Mouse (Mus musculus): Measurements from ENCODE around the gene Stmnd1. TPM values are rescaled to one million over a fixed set of nuclear protein-coding genes. Genes with fewer than 3 reads are reported as not detected.

Gene Stmnd1
- polyA plus RNA-seq, 1 experiment from 2014 or later: not detected

DNA sequence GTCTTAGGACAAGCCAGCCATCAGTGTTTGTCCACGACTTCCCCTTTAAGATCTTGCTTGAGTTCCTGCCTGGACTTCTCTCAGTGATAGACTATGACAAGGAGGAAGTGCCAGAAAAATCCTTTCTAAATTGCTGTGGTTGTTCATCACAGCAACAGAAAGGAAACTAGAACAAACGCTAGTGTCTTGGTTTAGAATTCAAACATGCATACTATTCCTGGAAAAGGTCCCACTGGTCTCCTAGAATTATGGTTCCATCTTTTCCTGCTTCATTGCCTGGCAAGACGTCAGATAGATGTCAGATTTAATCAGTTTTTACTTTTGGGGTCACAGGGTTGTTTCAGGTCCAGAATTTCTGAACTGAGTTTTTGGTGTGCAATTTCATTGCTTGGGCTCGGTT lies 14.0 kb upstream of the Stmnd1 start:
- ATAC-seq (ENCODE audit: low FRiP score): no peak
- H3K4me2 ChIP-seq: no peak overlapping the region
- H3K27ac ChIP-seq: no peak overlapping the region
- H3K27me3 ChIP-seq: no peaks in the 10 kb centered on the region
- no peak overlapping the region for H3K4me3 ChIP-seq (replicated peaks)
- no peaks in the 10 kb centered on the region for H3K36me3 ChIP-seq (replicated peaks)
- no peaks in the 10 kb centered on the region for H3K9me3 ChIP-seq
- 84% methylated on average over 4 of the region's 4 CpGs for WGBS
- H3K4me1 ChIP-seq: no peaks in the 10 kb centered on the region
- no peak overlapping the region for H3K9ac ChIP-seq

DNA sequence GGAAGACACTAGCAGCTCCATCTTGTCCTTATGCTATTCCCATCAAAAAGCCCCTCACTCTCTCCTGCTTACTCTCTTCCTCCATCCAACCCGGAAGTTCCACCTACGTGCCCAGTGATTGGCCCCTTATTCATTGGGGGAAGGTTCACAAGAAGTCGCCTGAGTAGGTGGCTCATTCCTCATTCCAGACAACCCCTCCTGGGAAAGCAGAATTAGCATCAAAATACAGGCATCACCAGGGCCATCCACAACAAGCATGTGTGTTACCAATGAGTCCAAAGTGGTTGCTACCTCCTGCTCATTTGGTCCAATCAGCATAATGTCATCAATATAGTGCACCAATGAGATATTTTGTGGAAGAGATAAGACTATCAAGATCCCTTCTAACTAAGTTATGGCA lies 12.3 kb upstream of the Stmnd1 start:
- Histone ChIP-seq H3K9ac (no peak overlapping the region), H3K27ac (no peak overlapping the region), H3K36me3 (replicated peaks) (no peaks in the 10 kb centered on the region), H3K4me2 (no peak overlapping the region), H3K4me3 (replicated peaks) (no peak overlapping the region), H3K27me3 (no peaks in the 10 kb centered on the region), H3K9me3 (no peaks in the 10 kb centered on the region), H3K4me1 (no peaks in the 10 kb centered on the region)
- no peak for ATAC-seq (ENCODE audit: low FRiP score)
- 65% methylated on average over 3 of the region's 3 CpGs for WGBS

DNA sequence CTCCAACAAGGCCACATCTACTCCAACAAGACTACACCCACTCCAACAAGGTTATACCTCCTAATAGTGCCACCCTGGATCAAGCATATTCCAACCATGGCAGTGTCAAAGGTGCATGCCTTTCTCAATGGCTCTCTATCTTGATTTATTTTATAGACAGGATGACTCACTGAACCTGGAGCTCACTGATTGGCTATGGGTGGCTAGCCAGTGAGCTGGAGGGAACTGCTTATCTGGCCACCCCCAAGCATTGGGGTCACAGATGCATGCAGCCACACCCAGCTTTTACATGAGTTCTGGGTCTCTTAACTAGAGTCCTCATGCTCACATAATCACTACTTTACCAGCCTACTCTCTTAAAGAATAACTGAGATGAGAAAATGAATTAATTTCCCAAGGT lies 5.7 kb upstream of the Stmnd1 start:
- Histone ChIP-seq H3K4me2 (no peak overlapping the region), H3K27me3 (0 out of 2 replicates have a peak, but pooled peaks cover 9% of the 10 kb centered on the region), H3K27ac (no peak overlapping the region), H3K4me3 (replicated peaks) (no peak overlapping the region), H3K9me3 (no peaks in the 10 kb centered on the region), H3K4me1 (peaks cover 25% of the 10 kb centered on the region), H3K9ac (no peak overlapping the region), H3K36me3 (replicated peaks) (no peaks in the 10 kb centered on the region)
- no peak for ATAC-seq (ENCODE audit: low FRiP score)

DNA sequence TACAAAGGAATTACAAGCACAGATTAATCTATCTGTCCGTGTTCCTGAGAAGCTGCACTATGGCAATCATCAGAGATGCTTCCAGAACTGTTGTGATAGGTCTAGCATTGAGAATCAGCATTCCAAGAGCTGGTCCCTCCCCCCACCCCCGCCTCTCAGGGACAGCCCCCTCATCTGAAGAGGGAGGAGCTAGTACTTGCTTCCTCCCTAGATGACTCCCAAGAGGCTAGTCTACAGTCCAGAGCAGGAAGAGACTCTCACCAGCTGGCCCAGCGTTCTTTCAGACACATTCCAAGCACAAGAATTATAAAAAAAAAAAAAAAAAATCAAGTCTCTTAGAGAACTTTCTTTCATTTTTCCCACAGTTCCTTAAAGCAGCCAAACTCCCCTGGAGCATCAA lies 5.2 kb upstream of the Stmnd1 start:
- no peak for ATAC-seq (ENCODE audit: low FRiP score)
- no peak overlapping the region for H3K4me2 ChIP-seq

DNA sequence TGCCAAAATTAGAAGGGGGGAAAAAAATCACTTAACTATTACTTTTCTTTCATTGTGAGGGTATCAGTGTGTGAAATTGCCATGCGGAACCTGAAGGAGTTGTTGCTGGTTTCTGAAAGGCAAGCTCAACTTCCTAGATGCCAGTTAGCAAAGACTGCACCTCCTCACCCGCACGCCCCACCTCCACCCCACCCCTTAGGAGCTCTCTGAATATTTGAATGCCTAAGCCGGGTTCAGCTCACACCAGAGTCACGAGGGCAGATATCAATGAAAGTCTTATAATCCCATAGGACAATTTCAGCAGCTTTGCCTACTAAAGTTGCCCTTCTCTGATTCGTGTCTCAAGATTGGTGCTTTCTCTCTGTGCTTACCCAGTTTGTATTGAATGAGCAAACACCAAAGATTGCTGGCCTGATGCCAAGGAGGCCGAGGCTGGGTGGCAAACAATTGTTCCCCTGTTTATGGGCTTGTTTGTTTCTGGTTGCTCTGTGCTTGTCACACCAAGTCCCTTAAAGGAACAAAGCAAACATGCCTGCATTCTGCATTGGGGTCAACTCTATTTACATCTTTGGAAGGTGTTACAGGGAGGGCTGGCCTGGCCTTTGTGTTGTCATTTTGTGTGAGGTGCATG lies 4.6 kb upstream of the Stmnd1 start:
- Histone ChIP-seq H3K4me3 (replicated peaks) (no peak overlapping the region), H3K36me3 (replicated peaks) (no peaks in the 10 kb centered on the region), H3K27me3 (0 out of 2 replicates have a peak, but pooled peaks cover 11% of the 10 kb centered on the region), H3K4me1 (peaks cover 35% of the 10 kb centered on the region), H3K27ac (peak overlapping the region; percentile 71), H3K4me2 (peak overlapping the region; percentile 8; the same call in 1 of the 2 replicates), H3K9me3 (no peaks in the 10 kb centered on the region), H3K9ac (no peak overlapping the region)
- 28% methylated on average over 7 of the region's 7 CpGs for WGBS
- ATAC-seq (ENCODE audit: low FRiP score): peak; percentile 49; the same call in 1 of the 2 replicates

More for the DNA sequence above, 5.2 kb upstream of the Stmnd1 start:
- H3K27ac ChIP-seq: peak overlapping the region; percentile 71
- 31% methylated on average over 3 of the region's 3 CpGs for WGBS
- H3K9ac ChIP-seq: no peak overlapping the region
- 0 out of 2 replicates have a peak, but pooled peaks cover 11% of the 10 kb centered on the region for H3K27me3 ChIP-seq
- no peaks in the 10 kb centered on the region for H3K36me3 ChIP-seq (replicated peaks)
- no peaks in the 10 kb centered on the region for H3K9me3 ChIP-seq
- no peak overlapping the region for H3K4me3 ChIP-seq (replicated peaks)
- peaks cover 31% of the 10 kb centered on the region for H3K4me1 ChIP-seq

DNA sequence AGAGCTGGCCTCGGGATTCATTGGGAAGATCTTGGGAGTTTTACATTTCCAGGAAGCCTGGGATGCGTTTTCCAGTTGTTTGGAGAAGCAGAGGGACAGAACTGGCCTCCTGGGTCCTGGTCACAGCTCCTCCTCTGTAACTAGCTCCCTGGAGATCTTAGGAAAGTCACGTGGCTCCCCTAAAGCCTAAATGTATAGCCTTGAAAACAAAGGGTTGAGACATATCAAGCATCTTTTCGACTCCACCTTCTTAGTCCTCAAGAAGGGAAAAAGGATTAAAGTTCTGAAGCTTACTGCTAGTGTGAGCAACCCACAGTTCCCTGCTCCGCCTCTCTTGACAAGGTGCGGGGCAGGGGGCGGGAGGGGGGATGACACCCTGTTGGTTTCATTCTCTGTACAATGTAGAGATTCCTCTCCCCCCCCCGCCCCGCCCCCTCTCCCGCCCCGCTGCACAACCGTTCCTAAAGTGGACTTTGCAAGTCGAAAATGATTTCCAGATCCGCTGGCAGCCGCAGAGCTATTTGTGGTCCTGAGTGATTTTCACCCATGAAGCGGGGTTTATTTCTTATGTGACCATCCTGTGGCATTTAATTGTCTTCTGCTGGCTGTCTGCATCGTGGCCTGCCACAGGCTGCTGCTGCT lies 589 bp upstream of the Stmnd1 start:
- H3K27me3 ChIP-seq: 0 out of 2 replicates have a peak, but pooled peaks cover 11% of the 10 kb centered on the region
- no peaks in the 10 kb centered on the region for H3K36me3 ChIP-seq (replicated peaks)
- H3K4me1 ChIP-seq: peaks cover 35% of the 10 kb centered on the region
- H3K27ac ChIP-seq: no peak overlapping the region
- peak overlapping the region; percentile 38; the same call in 1 of the 2 replicates for H3K9ac ChIP-seq
- 16% methylated on average over 16 of the region's 17 CpGs for WGBS
- 0 out of 2 replicates have a peak overlapping the region, but pooled peaks have one; percentile 14 for H3K4me3 ChIP-seq (replicated peaks)
- no peak for ATAC-seq (ENCODE audit: low FRiP score)
- peak overlapping the region; percentile 41 for H3K4me2 ChIP-seq
- H3K9me3 ChIP-seq: no peaks in the 10 kb centered on the region

DNA sequence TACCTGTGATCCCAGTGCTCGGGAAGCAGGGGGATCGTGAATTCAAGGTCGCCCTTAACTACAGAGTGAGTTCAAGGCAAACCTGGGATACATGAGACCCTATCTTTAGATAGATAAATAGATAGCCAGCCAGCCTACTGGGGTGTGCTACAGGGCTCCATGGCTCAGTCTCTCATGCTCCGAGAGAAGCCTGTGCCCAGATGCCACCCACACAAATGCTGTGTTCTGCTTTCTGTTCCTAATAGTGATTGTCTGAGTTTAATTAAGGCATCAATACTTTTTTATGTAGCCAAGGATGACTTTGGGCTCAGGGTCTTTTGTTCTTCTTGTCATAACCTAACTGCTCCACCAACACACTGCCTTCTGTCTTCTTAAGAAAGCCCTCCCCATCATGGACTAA lies 2.2 kb downstream of the Stmnd1 start:
- 0 out of 2 replicates have a peak, but pooled peaks cover 11% of the 10 kb centered on the region for H3K27me3 ChIP-seq
- no peak overlapping the region for H3K9ac ChIP-seq
- no peak overlapping the region for H3K4me2 ChIP-seq
- no peaks in the 10 kb centered on the region for H3K36me3 ChIP-seq (replicated peaks)
- no peak overlapping the region for H3K4me3 ChIP-seq (replicated peaks)
- no peak overlapping the region for H3K27ac ChIP-seq
- WGBS: 86% methylated on average over 4 of the region's 4 CpGs
- peaks cover 14% of the 10 kb centered on the region for H3K4me1 ChIP-seq
- H3K9me3 ChIP-seq: no peaks in the 10 kb centered on the region
- no peak for ATAC-seq (ENCODE audit: low FRiP score)

DNA sequence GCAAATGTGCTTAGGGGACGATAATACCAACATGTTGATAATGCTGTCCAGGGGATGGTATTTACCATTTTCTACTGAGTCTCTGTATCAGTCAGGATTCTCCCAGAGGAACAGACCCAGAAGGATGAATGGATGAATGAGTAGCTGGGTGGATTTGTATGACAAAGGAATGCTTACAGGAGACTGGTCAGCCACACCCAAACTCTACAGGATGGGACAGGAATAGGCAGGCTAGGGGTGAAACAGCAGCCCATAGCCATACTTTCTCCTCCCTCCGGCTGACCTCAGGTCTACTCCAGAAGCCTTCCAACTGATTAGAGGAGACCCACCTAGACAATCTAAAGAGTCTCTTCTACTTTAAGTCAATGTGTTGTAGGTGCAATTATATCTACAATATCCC lies 9.0 kb downstream of the Stmnd1 start:
- H3K36me3 ChIP-seq (replicated peaks): no peaks in the 10 kb centered on the region
- H3K9me3 ChIP-seq: no peaks in the 10 kb centered on the region
- H3K27ac ChIP-seq: no peak overlapping the region
- WGBS: 92% methylated on average over 2 of the region's 2 CpGs
- no peaks in the 10 kb centered on the region for H3K27me3 ChIP-seq
- H3K9ac ChIP-seq: no peak overlapping the region
- H3K4me1 ChIP-seq: no peaks in the 10 kb centered on the region
- H3K4me2 ChIP-seq: no peak overlapping the region
- H3K4me3 ChIP-seq (replicated peaks): no peak overlapping the region
- no peak for ATAC-seq (ENCODE audit: low FRiP score)

DNA sequence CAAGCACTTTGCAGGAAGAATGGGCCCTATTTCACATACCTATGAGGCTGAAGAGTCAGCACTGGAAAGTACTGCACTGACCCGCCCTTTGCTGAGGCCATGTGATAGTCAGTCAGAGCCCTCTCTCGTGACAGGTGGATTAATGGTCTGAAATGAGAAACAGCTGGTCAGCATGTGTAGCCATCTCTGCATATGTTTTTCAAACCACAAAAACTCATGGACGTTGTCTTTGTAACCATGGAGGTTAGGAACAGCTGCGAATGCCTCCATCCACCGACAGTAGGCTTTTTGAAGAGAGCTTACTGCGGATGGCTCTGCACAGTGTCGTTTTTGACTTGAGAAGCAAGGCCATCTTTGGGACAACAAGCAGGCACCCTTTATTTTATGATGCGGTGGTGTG lies 14.3 kb downstream of the Stmnd1 start:
- Histone ChIP-seq H3K4me1 (no peaks in the 10 kb centered on the region), H3K36me3 (replicated peaks) (no peaks in the 10 kb centered on the region), H3K27me3 (no peaks in the 10 kb centered on the region), H3K4me3 (replicated peaks) (no peak overlapping the region), H3K27ac (no peak overlapping the region), H3K9ac (no peak overlapping the region), H3K9me3 (no peaks in the 10 kb centered on the region), H3K4me2 (no peak overlapping the region)
- ATAC-seq (ENCODE audit: low FRiP score): no peak
- WGBS: 80% methylated on average over 8 of the region's 8 CpGs

DNA sequence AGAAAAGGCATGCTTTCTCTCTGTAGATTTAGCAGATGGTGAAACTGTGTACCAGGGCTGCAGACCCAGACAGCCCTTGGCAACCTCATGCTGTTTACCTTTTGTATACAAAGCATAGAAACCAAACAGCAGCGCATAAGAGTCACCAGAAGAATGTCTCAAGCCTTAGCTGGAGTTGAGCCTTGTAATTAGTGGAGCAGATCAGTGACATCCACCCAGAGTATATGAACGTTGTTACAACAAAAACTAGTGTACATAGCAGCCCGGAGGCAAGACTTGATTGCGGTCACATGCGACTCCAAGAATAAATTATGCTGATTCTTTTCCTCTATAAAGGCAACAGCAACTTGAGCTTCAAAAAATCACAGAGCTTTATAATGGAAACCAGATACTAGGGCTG lies 14.9 kb downstream of the Stmnd1 start:
- Histone ChIP-seq H3K27ac (no peak overlapping the region), H3K36me3 (replicated peaks) (no peaks in the 10 kb centered on the region), H3K27me3 (no peaks in the 10 kb centered on the region), H3K4me2 (no peak overlapping the region), H3K4me1 (no peaks in the 10 kb centered on the region), H3K9me3 (no peaks in the 10 kb centered on the region), H3K9ac (no peak overlapping the region), H3K4me3 (replicated peaks) (no peak overlapping the region)
- no peak for ATAC-seq (ENCODE audit: low FRiP score)
- 84% methylated on average over 5 of the region's 5 CpGs for whole genome bisulfite sequencing

DNA sequence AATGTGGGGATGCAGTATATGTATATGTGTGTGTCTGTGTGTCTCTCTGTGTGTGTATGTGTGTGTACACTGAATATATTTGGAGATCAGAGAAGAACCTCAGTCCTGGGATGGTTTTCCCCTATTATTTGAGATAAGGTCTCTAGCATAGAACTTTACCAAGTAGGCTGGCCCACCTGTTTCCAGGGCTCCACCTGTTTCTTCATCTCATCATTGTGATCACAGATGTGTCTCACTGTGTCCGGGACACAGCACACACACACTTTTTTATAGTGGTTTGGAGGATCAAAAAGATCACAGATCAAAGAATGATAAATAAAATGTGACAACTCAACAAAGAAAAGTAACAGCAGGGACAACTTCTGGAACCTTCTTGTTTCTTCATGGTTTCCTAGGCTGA lies 17.0 kb downstream of the Stmnd1 start:
- H3K4me2 ChIP-seq: no peak overlapping the region
- H3K4me3 ChIP-seq (replicated peaks): no peak overlapping the region
- no peaks in the 10 kb centered on the region for H3K36me3 ChIP-seq (replicated peaks)
- no peaks in the 10 kb centered on the region for H3K9me3 ChIP-seq
- 87% methylated on average over 1 of the region's 1 CpGs for WGBS
- H3K27ac ChIP-seq: no peak overlapping the region
- no peaks in the 10 kb centered on the region for H3K4me1 ChIP-seq
- H3K9ac ChIP-seq: no peak overlapping the region
- ATAC-seq (ENCODE audit: low FRiP score): no peak
- no peaks in the 10 kb centered on the region for H3K27me3 ChIP-seq

DNA sequence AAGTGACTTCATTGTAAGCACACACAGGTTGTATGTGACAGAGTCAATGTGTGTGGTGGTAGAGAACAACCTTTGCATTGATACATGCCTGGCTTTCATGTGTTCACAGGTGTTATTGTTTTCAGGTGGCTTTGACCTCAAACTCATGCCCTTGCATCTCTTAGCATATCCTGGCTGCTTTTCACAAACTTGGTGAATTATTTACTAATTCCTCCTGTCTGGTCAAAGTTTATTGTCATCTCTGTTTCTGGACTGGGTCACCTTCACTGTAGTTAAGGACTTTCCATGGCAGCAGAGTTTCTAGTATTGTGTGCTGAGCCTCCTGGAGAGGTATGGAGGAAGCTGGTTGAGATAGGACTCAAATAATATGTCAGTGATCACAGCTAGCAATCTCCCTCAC lies 20.8 kb downstream of the Stmnd1 start:
- no peak overlapping the region for H3K27ac ChIP-seq
- no peak for ATAC-seq (ENCODE audit: low FRiP score)
- H3K36me3 ChIP-seq (replicated peaks): no peaks in the 10 kb centered on the region

DNA sequence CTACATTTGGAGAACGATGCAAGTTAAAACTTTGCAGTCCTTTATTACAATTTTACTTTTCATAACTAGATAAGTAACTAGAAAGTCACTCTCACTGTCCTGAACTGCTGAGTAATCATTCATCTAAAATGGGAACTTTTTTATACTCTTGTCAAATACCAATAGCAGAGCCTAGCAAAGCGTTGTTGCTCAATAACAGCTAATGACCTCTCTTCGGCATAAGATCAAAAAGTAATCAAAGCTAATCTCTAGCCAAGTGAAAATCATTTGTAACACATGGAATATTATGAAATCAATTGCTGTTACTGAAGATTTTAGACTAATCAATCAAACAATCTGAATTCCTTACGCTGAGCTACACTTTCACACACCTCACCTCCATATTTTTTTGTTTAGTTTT lies 24.2 kb downstream of the Stmnd1 start:
- ATAC-seq (ENCODE audit: low FRiP score): no peak
- 91% methylated on average over 4 of the region's 4 CpGs for WGBS
- Histone ChIP-seq H3K9ac (no peak overlapping the region), H3K27me3 (no peaks in the 10 kb centered on the region), H3K4me1 (no peaks in the 10 kb centered on the region), H3K9me3 (no peaks in the 10 kb centered on the region), H3K4me2 (no peak overlapping the region), H3K4me3 (replicated peaks) (no peak overlapping the region), H3K27ac (no peak overlapping the region), H3K36me3 (replicated peaks) (no peaks in the 10 kb centered on the region)

More for the DNA sequence above, 20.8 kb downstream of the Stmnd1 start:
- Histone ChIP-seq H3K4me2 (no peak overlapping the region), H3K9ac (no peak overlapping the region), H3K4me3 (replicated peaks) (no peak overlapping the region), H3K4me1 (no peaks in the 10 kb centered on the region), H3K27me3 (no peaks in the 10 kb centered on the region), H3K9me3 (no peaks in the 10 kb centered on the region)
